Mouse (Mus musculus) liver, embryonic 11.5 days (tissue): ENCODE measurements around the gene Sapcd1. TPM values are rescaled to one million over a fixed set of nuclear protein-coding genes. Genes with fewer than 3 reads are reported as not detected.

Experiments used
- ATAC-seq: fragments of 200-750 bp; cut with Nextera tagmentation; replicated peaks from 2 replicates; pipeline ENCODE4 v1.8.0; 2017; ENCODE audit warnings: moderate number of reproducible peaks, mild to moderate bottlenecking, moderate TSS enrichment, moderate library complexity; ENCODE audit not compliant: low FRiP score
- DNase-seq: peaks from one replicate; pipeline ENCODE4 v3.0.0-alpha.2; 2017; ENCODE audit warnings: low spot score
- H3K27ac ChIP-seq: fragments of 300-500 bp; sonication (generic); 2 replicates; pipeline ENCODE4 v1.5.1; 2014; ENCODE audit warnings: mild to moderate bottlenecking, low read depth, low read length, control low read depth
- H3K27me3 ChIP-seq: fragments of 300-500 bp; sonication (generic); replicated peaks from 2 replicates; pipeline ENCODE4 v1.6.1; 2014; ENCODE audit warnings: low read length, mixed read lengths; ENCODE audit not compliant: control insufficient read depth, insufficient read depth
- H3K36me3 ChIP-seq: fragments of 300-500 bp; sonication (generic); 2 replicates; pipeline ENCODE4 v1.6.1; 2014; ENCODE audit warnings: mild to moderate bottlenecking, low read length, moderate library complexity, mixed read lengths; ENCODE audit not compliant: control insufficient read depth, insufficient read depth
- H3K4me1 ChIP-seq: fragments of 300-500 bp; sonication (generic); replicated peaks from 2 replicates; pipeline ENCODE4 v1.6.1; 2014; ENCODE audit warnings: low read length, mixed read lengths; ENCODE audit not compliant: control insufficient read depth, insufficient read depth
- H3K4me2 ChIP-seq: fragments of 300-500 bp; sonication (generic); 2 replicates; pipeline ENCODE4 v1.6.1; 2014; ENCODE audit warnings: mild to moderate bottlenecking, control low read depth, moderate library complexity
- H3K4me3 ChIP-seq: fragments of 300-500 bp; sonication (generic); 2 replicates; pipeline ENCODE4 v1.5.1; 2014; ENCODE audit warnings: low read depth, low read length, control low read depth
- H3K9ac ChIP-seq: fragments of 300-500 bp; sonication (generic); 2 replicates; pipeline ENCODE4 v1.6.1; 2014; ENCODE audit warnings: low read depth, low read length, control low read depth
- H3K9me3 ChIP-seq: fragments of 300-500 bp; sonication (generic); 2 replicates; pipeline ENCODE4 v1.6.1; 2016; ENCODE audit warnings: low read length, inconsistent platforms, mixed read lengths; ENCODE audit not compliant: control insufficient read depth
- WGBS: fragments of 180-500 bp; shearing (Covaris S2); extraction: QIAGEN DNeasy Blood & Tissue Kit; methylation state at CpG from one replicate; pipeline ENCODE4 v1.1.7; 2014; 5-methylcytosine and 5-hydroxymethylcytosine counted together
- polyA plus RNA-seq: library from polyadenylated mRNA; unstranded; fragments of >200 nt; fragmentation: Nextera tagmentation; extraction: Ambion mirVana; gene quantifications from 2 replicates; pipeline ENCODE4 v1.2.1, GENCODE M21; 2014

The Sapcd1 gene
- polyA plus RNA-seq, 1 experiment from 2014 or later = 8.5 TPM

GRCm38 (mm10) chr17:35048149-35048931, 20.5 kb upstream of the Sapcd1 start:
- peak overlapping the region; percentile 99 for H3K4me2 ChIP-seq
- H3K27me3 ChIP-seq = no peaks in the 10 kb centered on the region
- H3K27ac ChIP-seq = peak overlapping the region; percentile 87
- peaks cover 68% of the 10 kb centered on the region for H3K4me1 ChIP-seq
- peaks cover 9% of the 10 kb centered on the region for H3K36me3 ChIP-seq
- peak overlapping the region; percentile 36 for H3K4me3 ChIP-seq
- H3K9ac ChIP-seq = peak overlapping the region; percentile 86
- ATAC-seq (no peak), DNase-seq (peak; percentile 71)
- 12% methylated on average over 11 of the region's 11 CpGs for WGBS
- H3K9me3 ChIP-seq = no peaks in the 10 kb centered on the region

GRCm38 (mm10) chr17:35047688-35048087, 19.9 kb upstream of the Sapcd1 start:
- H3K4me3 ChIP-seq = peak overlapping the region; percentile 36
- peaks cover 65% of the 10 kb centered on the region for H3K4me1 ChIP-seq
- DNase-seq (no peak), ATAC-seq (no peak)
- H3K9ac ChIP-seq = peak overlapping the region; percentile 64
- H3K27me3 ChIP-seq = no peaks in the 10 kb centered on the region
- H3K27ac ChIP-seq = peak overlapping the region; percentile 87
- H3K9me3 ChIP-seq = no peaks in the 10 kb centered on the region
- peaks cover 3% of the 10 kb centered on the region for H3K36me3 ChIP-seq
- 16% methylated on average over 1 of the region's 1 CpGs for WGBS
- H3K4me2 ChIP-seq = peak overlapping the region; percentile 99

GRCm38 (mm10) chr17:35046681-35047455, 19.1 kb upstream of the Sapcd1 start, which contains the start of gene Msh5:
Gene Msh5, minus strand, starts transcription at chr17:35046745.
- Histone ChIP-seq H3K4me3 (peak within 1 kb of the TSS; percentile 72), H3K9ac (peak within 1 kb of the TSS; percentile 93), H3K4me1 (peaks cover 58% of the 10 kb centered on the region), H3K4me2 (peak within 1 kb of the TSS; percentile 99), H3K9me3 (no peaks in the 10 kb centered on the region), H3K27me3 (no peaks in the 10 kb centered on the region), H3K27ac (peak within 1 kb of the TSS; percentile 96), H3K36me3 (no peaks in the 10 kb centered on the region)
- DNase-seq (peak; percentile 99), ATAC-seq (peak; percentile 89)
- 3% methylated on average over 33 of the region's 33 CpGs for WGBS

- 3% methylated on average over 48 of the region's 48 CpGs for WGBS
- peak overlapping the region; percentile 99 for H3K4me2 ChIP-seq
- DNase-seq (no peak), ATAC-seq (no peak)
- no peaks in the 10 kb centered on the region for H3K36me3 ChIP-seq
- peak overlapping the region; percentile 72 for H3K4me3 ChIP-seq
- H3K27ac ChIP-seq = peak overlapping the region; percentile 96
- H3K9ac ChIP-seq = peak overlapping the region; percentile 93
- H3K4me1 ChIP-seq = peaks cover 58% of the 10 kb centered on the region
- no peaks in the 10 kb centered on the region for H3K9me3 ChIP-seq
- no peaks in the 10 kb centered on the region for H3K27me3 ChIP-seq
Observed at GRCm38 (mm10) chr17:35045807-35046680, 18.2 kb upstream of the Sapcd1 start.

GRCm38 (mm10) chr17:35044904-35045806, 17.3 kb upstream of the Sapcd1 start:
- Histone ChIP-seq H3K9me3 (no peaks in the 10 kb centered on the region), H3K27ac (peak overlapping the region; percentile 96), H3K4me2 (peak overlapping the region; percentile 99), H3K27me3 (no peaks in the 10 kb centered on the region), H3K9ac (peak overlapping the region; percentile 93), H3K4me1 (peaks cover 58% of the 10 kb centered on the region), H3K4me3 (peak overlapping the region; percentile 72), H3K36me3 (no peaks in the 10 kb centered on the region)
- ATAC-seq = peak; percentile 38
- 41% methylated on average over 7 of the region's 7 CpGs for WGBS
- DNase-seq = no peak

GRCm38 (mm10) chr17:35043794-35044193, 16.0 kb upstream of the Sapcd1 start:
- H3K9ac ChIP-seq = no peak overlapping the region
- 83% methylated on average over 4 of the region's 4 CpGs for WGBS
- no peak overlapping the region for H3K4me3 ChIP-seq
- DNase-seq (no peak), ATAC-seq (no peak)
- H3K27me3 ChIP-seq = no peaks in the 10 kb centered on the region
- no peaks in the 10 kb centered on the region for H3K9me3 ChIP-seq
- peaks cover 51% of the 10 kb centered on the region for H3K4me1 ChIP-seq
- peak overlapping the region; percentile 11; the same call in 1 of the 2 replicates for H3K4me2 ChIP-seq
- no peaks in the 10 kb centered on the region for H3K36me3 ChIP-seq
- H3K27ac ChIP-seq = peak overlapping the region; percentile 58; the same call in 1 of the 2 replicates

- Histone ChIP-seq H3K4me1 (peaks cover 18% of the 10 kb centered on the region), H3K36me3 (no peaks in the 10 kb centered on the region), H3K27ac (no peak overlapping the region), H3K9me3 (no peaks in the 10 kb centered on the region), H3K4me3 (no peak overlapping the region), H3K27me3 (no peaks in the 10 kb centered on the region), H3K4me2 (no peak overlapping the region), H3K9ac (no peak overlapping the region)
- DNase-seq (no peak), ATAC-seq (no peak)
- WGBS = 81% methylated on average over 11 of the region's 11 CpGs
Observed at GRCm38 (mm10) chr17:35039121-35039873, 11.5 kb upstream of the Sapcd1 start.
